Mouse (Mus musculus): ENCODE measurements around the gene Hsf5. TPM values are rescaled to one million over a fixed set of nuclear protein-coding genes. Genes with fewer than 3 reads are reported as not detected.

The Hsf5 gene
- polyA plus RNA-seq, 1 experiment from 2014 or later: 0.15 TPM

GRCm38 (mm10) chr11:87682838-87683571, 66.0 kb downstream of the Hsf5 start:
- Histone ChIP-seq H3K36me3 (no peaks in the 10 kb centered on the region), H3K27ac (0 out of 2 replicates have a peak overlapping the region, but pooled peaks have one; percentile 66), H3K9ac (no peak overlapping the region), H3K9me3 (no peaks in the 10 kb centered on the region), H3K4me2 (replicated peaks) (0 out of 2 replicates have a peak overlapping the region, but pooled peaks have one; percentile 4), H3K27me3 (replicated peaks) (no peaks in the 10 kb centered on the region), H3K4me1 (replicated peaks) (peaks cover 14% of the 10 kb centered on the region), H3K4me3 (replicated peaks) (no peak overlapping the region)
- 24% methylated on average over 13 of the region's 13 CpGs for WGBS
- ATAC-seq: peak; percentile 93

GRCm38 (mm10) chr11:87686407-87686806, 69.4 kb downstream of the Hsf5 start:
- H3K27ac ChIP-seq: no peak overlapping the region
- no peak overlapping the region for H3K4me3 ChIP-seq (replicated peaks)
- no peaks in the 10 kb centered on the region for H3K36me3 ChIP-seq
- H3K4me1 ChIP-seq (replicated peaks): peaks cover 27% of the 10 kb centered on the region
- no peaks in the 10 kb centered on the region for H3K9me3 ChIP-seq
- no peaks in the 10 kb centered on the region for H3K27me3 ChIP-seq (replicated peaks)
- WGBS: 53% methylated on average over 7 of the region's 7 CpGs
- no peak overlapping the region for H3K4me2 ChIP-seq (replicated peaks)
- no peak overlapping the region for H3K9ac ChIP-seq
- ATAC-seq: no peak

- peaks cover 27% of the 10 kb centered on the region for H3K4me1 ChIP-seq (replicated peaks)
- no peaks in the 10 kb centered on the region for H3K27me3 ChIP-seq (replicated peaks)
- H3K4me3 ChIP-seq (replicated peaks): no peak overlapping the region
- 57% methylated on average over 15 of the region's 15 CpGs for WGBS
- ATAC-seq: no peak
- H3K9me3 ChIP-seq: no peaks in the 10 kb centered on the region
- peak overlapping the region; percentile 49; the same call in 1 of the 2 replicates for H3K27ac ChIP-seq
- peak overlapping the region; percentile 51 for H3K4me2 ChIP-seq (replicated peaks)
- no peaks in the 10 kb centered on the region for H3K36me3 ChIP-seq
- H3K9ac ChIP-seq: no peak overlapping the region
Observed at GRCm38 (mm10) chr11:87687246-87688225, 70.6 kb downstream of the Hsf5 start.

GRCm38 (mm10) chr11:87688478-87689203, 71.7 kb downstream of the Hsf5 start:
- peak; percentile 21; the same call in 1 of the 2 replicates for ATAC-seq
- no peaks in the 10 kb centered on the region for H3K36me3 ChIP-seq
- H3K27ac ChIP-seq: peak overlapping the region; percentile 68
- no peaks in the 10 kb centered on the region for H3K9me3 ChIP-seq
- H3K27me3 ChIP-seq (replicated peaks): no peaks in the 10 kb centered on the region
- no peak overlapping the region; the same call in 1 of the 2 replicates for H3K9ac ChIP-seq
- WGBS: 49% methylated on average over 11 of the region's 11 CpGs
- H3K4me2 ChIP-seq (replicated peaks): peak overlapping the region; percentile 51
- peaks cover 22% of the 10 kb centered on the region for H3K4me1 ChIP-seq (replicated peaks)
- H3K4me3 ChIP-seq (replicated peaks): no peak overlapping the region

GRCm38 (mm10) chr11:87689402-87689808, 72.4 kb downstream of the Hsf5 start:
- no peaks in the 10 kb centered on the region for H3K9me3 ChIP-seq
- H3K36me3 ChIP-seq: no peaks in the 10 kb centered on the region
- H3K4me1 ChIP-seq (replicated peaks): peaks cover 22% of the 10 kb centered on the region
- ATAC-seq: peak; percentile 92
- H3K27me3 ChIP-seq (replicated peaks): no peaks in the 10 kb centered on the region
- no peak overlapping the region for H3K9ac ChIP-seq
- 0 out of 2 replicates have a peak overlapping the region, but pooled peaks have one; percentile 2 for H3K4me3 ChIP-seq (replicated peaks)
- peak overlapping the region; percentile 86 for H3K27ac ChIP-seq
- WGBS: 6% methylated on average over 7 of the region's 7 CpGs
- peak overlapping the region; percentile 51 for H3K4me2 ChIP-seq (replicated peaks)

GRCm38 (mm10) chr11:87690054-87690740, 73.2 kb downstream of the Hsf5 start:
- no peak overlapping the region for H3K9ac ChIP-seq
- no peaks in the 10 kb centered on the region for H3K9me3 ChIP-seq
- peaks cover 22% of the 10 kb centered on the region for H3K4me1 ChIP-seq (replicated peaks)
- H3K27me3 ChIP-seq (replicated peaks): no peaks in the 10 kb centered on the region
- 0 out of 2 replicates have a peak overlapping the region, but pooled peaks have one; percentile 2 for H3K4me3 ChIP-seq (replicated peaks)
- ATAC-seq: peak; percentile 35
- WGBS: 40% methylated on average over 16 of the region's 16 CpGs
- no peaks in the 10 kb centered on the region for H3K36me3 ChIP-seq
- peak overlapping the region; percentile 86 for H3K27ac ChIP-seq
- H3K4me2 ChIP-seq (replicated peaks): peak overlapping the region; percentile 51

- Histone ChIP-seq H3K9ac (no peak overlapping the region), H3K4me3 (replicated peaks) (no peak overlapping the region), H3K27me3 (replicated peaks) (no peaks in the 10 kb centered on the region), H3K9me3 (no peaks in the 10 kb centered on the region), H3K4me1 (replicated peaks) (0 out of 2 replicates have a peak, but pooled peaks cover 20% of the 10 kb centered on the region), H3K27ac (peak overlapping the region; percentile 61), H3K36me3 (no peaks in the 10 kb centered on the region), H3K4me2 (replicated peaks) (peak overlapping the region; percentile 29)
- WGBS: 49% methylated on average over 14 of the region's 14 CpGs
- ATAC-seq: peak; percentile 94
Observed at GRCm38 (mm10) chr11:87697131-87697682, 80.2 kb downstream of the Hsf5 start.

- H3K4me1 ChIP-seq (replicated peaks): 0 out of 2 replicates have a peak, but pooled peaks cover 21% of the 10 kb centered on the region
- 80% methylated on average over 4 of the region's 4 CpGs for WGBS
- no peak for ATAC-seq
Observed at GRCm38 (mm10) chr11:87698126-87698525, 81.2 kb downstream of the Hsf5 start.

GRCm38 (mm10) chr11:87701108-87701507, 84.1 kb downstream of the Hsf5 start:
- H3K4me1 ChIP-seq (replicated peaks): peaks cover 25% of the 10 kb centered on the region; the same call in 1 of the 2 replicates
- H3K4me3 ChIP-seq (replicated peaks): no peak overlapping the region
- H3K27me3 ChIP-seq (replicated peaks): no peaks in the 10 kb centered on the region
- H3K9ac ChIP-seq: no peak overlapping the region
- H3K4me2 ChIP-seq (replicated peaks): no peak overlapping the region; the same call in 1 of the 2 replicates
- 66% methylated on average over 6 of the region's 6 CpGs for WGBS
- ATAC-seq: no peak
- no peaks in the 10 kb centered on the region for H3K36me3 ChIP-seq
- no peak overlapping the region for H3K27ac ChIP-seq
- H3K9me3 ChIP-seq: no peaks in the 10 kb centered on the region

More at GRCm38 (mm10) chr11:87698126-87698525, 81.2 kb downstream of the Hsf5 start:
- Histone ChIP-seq H3K4me2 (replicated peaks) (no peak overlapping the region), H3K4me3 (replicated peaks) (no peak overlapping the region), H3K27ac (peak overlapping the region; percentile 41), H3K9me3 (no peaks in the 10 kb centered on the region), H3K36me3 (no peaks in the 10 kb centered on the region), H3K27me3 (replicated peaks) (no peaks in the 10 kb centered on the region), H3K9ac (no peak overlapping the region)

GRCm38 (mm10) chr11:87701877-87702620, 85.1 kb downstream of the Hsf5 start:
- Histone ChIP-seq H3K4me1 (replicated peaks) (peaks cover 24% of the 10 kb centered on the region; the same call in 1 of the 2 replicates), H3K4me2 (replicated peaks) (no peak overlapping the region; the same call in 1 of the 2 replicates), H3K27me3 (replicated peaks) (no peaks in the 10 kb centered on the region), H3K36me3 (no peaks in the 10 kb centered on the region), H3K27ac (peak overlapping the region; percentile 46), H3K9ac (no peak overlapping the region), H3K9me3 (no peaks in the 10 kb centered on the region), H3K4me3 (replicated peaks) (no peak overlapping the region)
- 66% methylated on average over 14 of the region's 14 CpGs for WGBS
- no peak for ATAC-seq
